Mouse (Mus musculus): ENCODE results near the gene Lsm4.

DNA sequence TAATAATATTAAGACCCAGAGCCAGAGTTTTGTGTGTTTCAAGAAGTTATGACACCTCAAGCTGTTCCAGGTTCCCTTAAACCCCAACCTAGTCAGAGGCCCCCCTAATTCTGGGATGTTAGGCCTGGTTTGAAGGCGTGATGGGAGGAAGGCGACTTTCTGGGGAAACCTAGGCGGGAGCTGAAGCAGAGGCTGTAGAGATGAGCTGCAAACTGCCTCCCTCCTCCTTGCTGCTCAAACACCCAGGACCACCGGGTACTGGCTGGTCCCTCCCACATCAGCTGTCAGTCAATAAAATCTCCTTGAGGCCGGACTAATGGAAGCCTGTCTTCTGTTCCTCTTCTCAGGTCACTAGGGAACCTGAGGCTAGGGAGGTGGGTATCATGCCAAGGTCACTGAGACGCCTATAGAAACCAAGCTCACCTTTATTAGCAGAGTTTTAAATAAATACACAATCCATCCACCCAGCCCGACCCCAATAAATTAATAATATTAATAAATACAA is 44.0 kb upstream of the Lsm4 start:
- TF ChIP-seq CTCF (IDR thresholded peaks at IDR 0.05; ENCODE audit: low read depth, low read length) = no peak
- TF ChIP-seq POLR2A (IDR thresholded peaks at IDR 0.05; ENCODE audit: extremely low read depth, insufficient read depth, low read length) = no peak

Data from liver, adult 2 months (tissue).